Mouse (Mus musculus): Measurements from ENCODE around the gene Clcn6.
"Not testable (repeated sequence)": the region's sequence is repeated elsewhere in the genome, so short reads cannot be mapped to it uniquely, and the experiment has no call there.

The Clcn6 gene

DNA sequence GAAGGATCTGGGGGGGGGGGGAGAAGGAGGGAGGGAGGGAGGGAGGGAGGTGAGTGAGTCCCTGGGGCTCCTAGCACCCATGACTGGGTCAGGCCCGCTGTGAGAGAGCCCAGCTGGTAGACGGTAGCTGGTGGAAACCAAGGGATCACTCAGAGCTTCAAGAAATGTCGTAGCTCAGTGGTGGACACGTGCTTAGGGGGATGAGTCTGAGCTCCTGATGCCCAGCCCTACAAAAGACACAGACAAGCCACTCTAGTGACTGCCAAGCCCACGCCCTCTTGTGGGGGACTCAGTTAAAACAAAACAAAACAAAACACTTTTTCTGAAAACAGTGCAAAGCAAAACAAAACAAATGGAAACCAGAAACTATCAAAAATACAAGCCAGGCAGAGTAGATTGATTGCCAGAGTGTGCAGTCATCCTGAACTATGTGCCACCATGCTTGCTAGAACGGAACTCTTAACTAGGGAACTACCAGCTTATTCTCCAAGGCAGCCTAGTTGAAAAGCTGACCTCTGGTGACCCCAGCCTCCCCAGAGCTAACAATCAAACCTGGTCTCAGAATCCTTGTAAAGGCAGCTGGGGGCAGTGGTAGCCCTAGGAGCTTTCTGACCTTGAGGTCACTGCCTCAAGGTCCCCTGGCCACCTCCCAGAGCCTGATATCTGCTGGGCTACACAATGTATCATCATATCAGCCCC, 27.2 kb upstream of the Clcn6 start:
- DNase-seq, result no peak

DNA sequence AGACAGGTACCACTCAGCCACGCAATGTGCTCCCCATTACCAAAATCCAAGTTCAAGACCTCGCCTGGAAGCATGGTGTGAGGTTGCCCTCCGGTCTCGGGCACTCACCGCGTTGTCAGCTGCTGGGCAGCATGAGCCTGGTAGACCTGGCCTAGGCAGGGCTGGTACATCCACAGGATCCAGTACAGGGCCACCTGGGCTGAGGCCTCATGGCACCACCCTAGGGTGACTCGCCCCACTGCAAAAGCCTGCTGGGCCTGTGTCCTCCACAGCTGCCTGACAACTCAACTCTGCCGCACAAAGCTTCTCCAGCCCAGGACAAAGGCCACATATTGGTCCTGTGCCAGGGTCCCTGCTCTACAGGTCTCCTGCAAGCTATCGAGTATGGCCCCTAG, 22.5 kb upstream of the Clcn6 start:
- DNase-seq, result no peak

DNA sequence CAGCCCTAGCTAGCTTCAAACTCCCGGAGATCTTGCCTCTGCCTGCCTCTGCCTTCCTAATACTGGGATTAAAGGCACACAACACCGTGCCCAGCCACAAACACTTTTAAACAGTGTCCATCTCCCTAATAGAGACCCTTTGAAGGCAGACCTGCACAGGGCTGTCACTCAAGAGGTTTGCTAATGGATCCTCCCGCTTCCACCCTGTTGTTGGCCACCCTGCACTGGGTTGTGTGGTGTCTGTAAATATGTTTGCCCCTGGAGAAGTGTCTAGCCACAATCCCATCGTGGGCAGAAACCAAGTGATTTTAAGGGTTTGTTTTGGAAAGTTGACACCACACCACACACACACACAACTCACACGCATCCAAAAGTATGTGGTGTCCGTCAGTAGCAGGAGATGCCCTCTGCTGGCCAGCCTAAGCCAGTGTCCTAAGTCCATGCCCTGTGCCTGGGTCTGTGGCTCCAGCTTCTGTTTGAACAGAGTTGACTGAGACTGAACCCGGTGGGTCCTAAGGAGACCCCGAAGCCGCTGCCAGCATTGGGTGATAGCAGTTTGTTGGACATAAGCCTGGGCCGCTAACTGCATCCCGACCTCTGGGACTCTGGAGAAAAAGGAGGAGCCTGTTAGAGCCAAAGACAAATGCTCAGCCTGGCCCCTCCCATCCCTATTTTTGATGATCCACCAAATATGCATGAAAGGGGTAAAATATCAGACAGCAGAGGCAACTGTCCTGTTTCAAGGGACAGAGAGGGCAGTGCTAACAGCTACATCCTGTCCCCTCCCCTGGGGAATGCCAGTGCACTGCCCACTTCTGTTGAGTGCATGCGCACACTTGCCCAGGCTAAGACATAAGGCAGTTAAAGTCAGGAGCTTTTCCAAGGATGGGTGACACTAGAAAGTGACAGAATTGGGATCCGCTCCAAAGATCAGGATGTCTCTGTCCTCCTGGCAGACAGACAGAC, 21.8 kb upstream of the Clcn6 start:
- peak; percentile 60 for DNase-seq

DNA sequence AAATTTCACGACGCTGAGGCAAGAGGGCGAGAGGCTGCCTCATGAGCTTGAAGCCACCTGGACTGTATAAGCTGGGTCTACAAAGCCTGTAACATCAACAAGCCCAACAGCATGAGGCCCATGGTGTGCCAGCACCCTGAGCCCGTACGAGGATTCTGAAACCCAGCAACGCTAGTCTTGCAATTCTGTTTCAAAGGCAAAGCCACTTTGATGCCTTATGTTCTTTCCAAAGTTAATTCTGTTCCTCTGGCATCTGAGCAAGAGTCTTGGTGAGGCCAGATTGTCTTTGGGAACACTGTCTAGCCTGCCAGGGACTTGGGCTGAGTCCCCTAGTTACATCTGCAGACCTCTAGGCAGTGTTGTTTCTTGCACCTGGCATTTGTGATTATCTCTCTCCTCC, 20.4 kb upstream of the Clcn6 start:
- no peak for DNase-seq

DNA sequence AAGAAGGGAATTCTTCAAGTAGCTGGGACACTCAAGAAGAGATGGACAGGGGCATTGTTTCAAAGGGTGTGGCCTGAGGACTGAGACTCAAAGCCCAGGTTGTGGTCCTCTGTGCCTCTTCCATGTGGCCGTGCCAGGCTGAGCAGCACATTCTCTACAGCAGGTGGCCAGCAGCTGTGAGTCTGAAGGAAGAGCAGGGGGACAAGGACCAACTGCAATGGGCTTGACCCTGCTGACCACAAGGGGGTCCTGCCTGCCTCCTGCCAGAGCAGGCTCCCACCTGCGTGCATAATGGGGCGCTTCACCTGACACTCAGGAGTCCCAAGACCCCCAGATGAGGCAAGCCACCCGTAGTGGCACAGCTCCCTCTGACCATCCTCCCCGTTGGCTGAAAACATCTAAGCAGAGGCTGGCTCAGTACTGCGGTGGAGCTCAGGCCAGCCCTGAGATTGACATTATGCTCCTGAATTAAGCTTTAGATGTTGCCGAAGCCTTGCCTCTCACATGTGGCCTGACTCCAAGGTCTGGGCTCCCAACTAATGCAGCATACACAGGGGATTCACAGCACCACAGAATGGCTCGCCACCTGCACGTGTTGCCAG, 19.7 kb upstream of the Clcn6 start:
- DNase-seq, result no peak

DNA sequence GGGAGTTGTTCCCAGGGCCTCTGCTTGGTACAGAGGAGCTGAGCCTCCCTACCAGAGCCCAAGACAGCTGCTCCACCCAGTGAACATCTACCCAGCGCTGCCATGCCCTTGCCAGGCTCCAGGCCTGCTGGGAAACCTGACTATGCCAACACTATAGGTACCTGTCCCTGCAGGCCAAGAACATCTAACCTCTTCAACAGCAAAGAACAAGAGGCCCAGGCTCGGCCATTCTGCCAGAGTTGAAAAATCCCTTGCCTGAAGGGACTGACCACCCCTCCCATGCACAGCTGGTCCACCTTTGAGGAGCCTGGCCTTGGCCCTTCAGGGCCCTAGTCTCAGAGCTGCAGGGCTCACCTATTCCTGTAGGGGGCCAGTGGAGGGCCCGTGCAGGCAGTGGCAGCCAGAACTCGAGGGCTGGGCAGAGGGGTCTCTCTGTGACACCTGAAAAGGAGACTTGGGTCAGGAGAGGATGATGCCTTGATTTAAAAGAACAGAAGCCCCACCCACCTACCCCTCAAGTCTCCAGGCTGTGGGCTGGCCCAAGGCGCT, 19.1 kb upstream of the Clcn6 start:
- DNase-seq, result no peak

DNA sequence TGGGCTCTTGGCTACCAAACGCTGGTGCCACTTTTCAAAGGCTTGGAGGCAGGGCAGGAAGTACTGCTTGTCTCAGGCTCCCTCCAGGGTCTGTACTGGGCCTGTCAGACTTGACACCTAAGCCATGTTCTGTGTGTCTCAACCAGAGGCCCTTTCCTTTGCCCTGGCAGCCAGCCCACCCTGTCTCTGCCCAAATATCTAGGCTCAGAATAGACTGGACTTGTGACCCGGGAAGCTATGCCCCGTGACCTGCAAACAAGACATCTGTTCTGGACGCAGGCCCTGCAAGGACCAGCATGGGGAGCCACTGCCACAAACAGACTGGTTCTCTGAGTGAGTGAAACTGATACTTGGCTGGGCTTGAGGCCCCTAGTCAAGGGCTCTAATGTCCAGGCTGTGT, 18.2 kb upstream of the Clcn6 start:
- DNase-seq, result peak; percentile 11

DNA sequence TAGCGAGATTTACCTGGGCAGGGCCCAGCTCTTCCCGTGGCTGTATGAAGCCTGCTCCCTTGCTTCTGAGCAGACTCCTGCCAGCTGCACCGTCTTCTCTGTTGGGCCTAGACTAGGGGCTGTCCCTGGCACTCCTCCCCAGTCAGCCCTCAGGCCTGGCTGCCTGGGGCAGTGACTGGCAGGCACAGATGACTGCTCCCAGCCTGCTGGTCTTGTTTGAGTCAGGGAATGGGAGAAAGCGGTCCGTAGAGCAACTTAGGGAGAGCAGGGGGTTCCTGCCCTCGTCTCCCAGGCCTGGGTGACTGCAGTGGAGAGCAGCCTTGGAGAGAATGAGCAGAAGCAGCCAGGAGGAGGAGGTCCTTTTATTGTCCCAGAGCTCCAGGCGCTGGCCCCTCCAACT, 17.6 kb upstream of the Clcn6 start:
- no peak for DNase-seq

DNA sequence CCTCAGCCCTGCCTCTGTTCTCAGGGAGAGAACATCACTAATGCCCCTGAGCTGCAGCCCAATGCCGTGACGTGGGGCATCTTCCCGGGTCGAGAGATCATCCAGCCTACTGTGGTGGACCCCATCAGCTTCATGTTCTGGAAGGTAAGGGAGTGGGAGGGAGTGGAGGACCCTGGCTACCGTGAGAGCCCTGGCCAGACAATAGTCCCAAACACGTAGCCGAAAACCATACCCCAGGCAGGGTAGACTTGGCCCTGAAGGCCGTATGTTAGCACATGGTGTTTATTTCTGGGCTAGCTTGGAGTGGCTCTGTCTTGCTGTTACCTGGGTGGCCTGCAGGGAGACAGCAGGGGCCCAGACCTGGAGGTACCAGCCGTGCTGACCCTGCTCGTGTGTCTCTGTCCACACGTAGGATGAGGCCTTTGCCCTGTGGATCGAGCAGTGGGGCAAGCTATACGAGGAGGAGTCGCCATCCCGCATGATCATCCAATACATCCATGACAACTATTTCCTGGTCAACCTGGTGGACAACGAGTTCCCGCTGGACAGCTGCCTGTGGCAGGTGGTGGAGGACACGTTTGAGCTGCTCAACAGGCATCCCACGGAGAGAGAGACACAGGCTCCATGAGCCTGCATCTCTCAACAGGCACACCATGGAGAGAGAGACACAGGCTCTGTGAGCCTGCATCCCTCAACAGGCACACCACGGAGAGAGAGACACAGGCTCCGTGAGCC, 16.5 kb upstream of the Clcn6 start:
- no peak for DNase-seq

DNA sequence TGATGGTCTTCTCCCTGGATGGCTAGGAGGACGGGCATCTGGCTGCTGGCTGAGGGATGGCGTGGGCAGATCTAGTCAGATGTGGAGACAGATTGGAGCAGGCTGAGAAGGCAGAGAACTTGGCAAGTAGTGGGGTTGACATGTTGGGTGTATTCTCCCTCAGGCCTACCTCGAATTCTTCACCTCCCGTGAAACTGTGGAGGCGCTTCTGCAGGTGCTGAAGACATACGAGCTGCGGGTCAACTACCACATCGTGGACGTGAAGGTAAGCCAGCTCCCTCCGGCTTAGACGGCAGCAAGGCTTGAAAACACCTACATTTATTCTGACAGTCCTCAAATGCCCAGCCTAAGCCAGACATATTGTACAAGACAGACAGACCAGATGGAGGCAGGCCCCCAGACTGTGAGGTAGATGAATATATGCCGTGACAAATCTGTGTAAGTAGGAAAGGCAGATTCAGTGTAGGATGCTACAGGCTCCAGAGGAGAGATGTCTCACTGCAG, 14.8 kb upstream of the Clcn6 start:
- DNase-seq, result no peak

DNA sequence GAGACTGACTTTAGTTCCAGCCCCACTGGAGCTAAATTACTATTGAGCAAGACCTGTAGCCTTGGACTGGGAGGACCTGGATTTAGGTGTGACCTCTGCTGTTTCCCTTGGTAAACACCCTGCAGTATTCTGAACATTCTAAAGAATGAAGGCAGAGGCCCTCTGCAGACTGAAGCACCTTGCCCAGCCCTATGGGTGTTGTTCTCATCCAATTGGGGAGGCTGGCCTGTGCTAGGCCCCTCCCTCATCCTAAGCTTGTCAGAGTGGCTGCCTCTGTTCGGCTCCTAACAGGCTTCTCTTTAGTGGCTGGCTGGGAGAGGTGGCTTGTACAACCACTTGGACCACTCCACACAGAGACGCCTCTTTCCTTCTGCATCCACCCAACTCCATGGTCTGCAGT, 14.4 kb upstream of the Clcn6 start:
- DNase-seq, result no peak

DNA sequence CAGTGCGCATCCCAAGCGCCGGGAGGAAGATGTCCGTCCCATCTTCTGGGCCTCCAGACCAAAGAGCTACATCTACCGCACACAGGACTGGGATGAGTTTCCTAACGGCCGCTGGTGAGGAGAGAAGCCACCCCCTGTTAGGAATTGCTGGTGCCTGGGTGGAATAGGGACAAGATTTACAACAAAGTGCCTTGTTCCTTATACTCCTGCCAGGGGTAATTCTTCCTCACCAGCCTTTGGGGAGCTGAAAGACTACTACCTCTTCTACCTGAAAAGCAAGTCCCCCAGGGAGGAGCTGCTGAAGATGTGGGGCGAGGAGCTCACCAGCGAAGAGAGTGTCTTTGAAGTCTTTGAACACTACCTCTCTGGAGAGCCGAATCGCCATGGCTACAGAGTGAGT, 13.3 kb upstream of the Clcn6 start:
- DNase-seq, result no peak

DNA sequence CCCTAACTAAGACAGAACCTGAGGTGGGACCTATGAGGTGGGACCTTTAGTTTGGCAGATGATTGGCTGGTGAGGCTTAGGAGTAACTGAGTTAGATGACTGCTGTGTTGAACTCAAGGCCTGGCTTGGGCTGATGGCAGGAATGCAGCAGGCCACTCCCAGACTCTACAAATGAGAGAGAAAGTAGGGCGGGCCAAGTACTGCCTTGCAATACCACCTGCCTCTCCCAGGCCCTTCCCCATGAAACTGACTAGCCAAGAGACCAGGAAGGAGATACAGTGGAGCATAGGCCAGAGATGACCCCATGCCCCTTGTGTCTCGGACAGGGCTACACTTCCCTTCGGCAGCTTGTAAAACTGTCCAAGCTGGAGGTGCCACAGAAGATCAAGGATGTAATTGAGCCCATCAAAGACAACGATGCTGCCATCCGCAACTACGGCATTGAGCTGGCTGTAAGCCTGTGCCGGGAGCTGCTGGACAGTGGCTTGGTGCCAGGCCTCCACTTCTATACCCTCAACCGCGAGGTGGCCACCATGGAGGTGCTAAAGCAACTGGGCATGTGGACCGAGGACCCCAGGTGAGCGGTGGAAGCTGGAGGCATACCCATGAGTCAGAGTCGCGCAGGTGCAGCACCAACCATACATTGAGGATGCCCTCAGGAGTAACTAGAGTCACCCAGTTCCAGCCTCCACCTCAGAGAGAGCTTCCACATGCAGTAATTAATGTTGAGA, 12.6 kb upstream of the Clcn6 start:
- no peak for DNase-seq

DNA sequence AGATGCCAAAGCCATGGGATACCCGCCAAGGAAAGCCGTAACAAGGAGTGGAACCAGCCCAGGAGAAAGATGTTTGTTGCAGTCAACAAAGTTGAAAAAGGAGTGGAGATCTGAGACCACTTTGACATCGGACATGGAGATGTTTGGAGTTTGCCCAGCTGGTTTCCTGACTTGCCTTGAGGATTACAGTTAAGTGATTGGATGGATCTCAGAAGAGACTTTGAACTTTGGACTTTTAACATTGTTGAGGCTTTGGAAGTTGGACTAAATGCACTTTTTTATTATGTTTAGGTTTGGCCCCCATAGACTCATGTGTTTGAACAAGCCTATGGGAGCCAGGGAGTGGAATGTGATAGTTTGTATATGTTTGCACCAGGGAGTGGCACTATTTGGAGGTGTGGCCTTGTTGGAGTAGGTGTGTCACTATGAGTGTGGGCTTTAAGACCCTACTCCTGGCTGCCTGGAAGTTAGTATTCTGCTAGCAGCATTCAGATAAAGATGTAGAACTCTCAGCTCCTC, 11.8 kb upstream of the Clcn6 start:
- not testable (repeated sequence) for DNase-seq

DNA sequence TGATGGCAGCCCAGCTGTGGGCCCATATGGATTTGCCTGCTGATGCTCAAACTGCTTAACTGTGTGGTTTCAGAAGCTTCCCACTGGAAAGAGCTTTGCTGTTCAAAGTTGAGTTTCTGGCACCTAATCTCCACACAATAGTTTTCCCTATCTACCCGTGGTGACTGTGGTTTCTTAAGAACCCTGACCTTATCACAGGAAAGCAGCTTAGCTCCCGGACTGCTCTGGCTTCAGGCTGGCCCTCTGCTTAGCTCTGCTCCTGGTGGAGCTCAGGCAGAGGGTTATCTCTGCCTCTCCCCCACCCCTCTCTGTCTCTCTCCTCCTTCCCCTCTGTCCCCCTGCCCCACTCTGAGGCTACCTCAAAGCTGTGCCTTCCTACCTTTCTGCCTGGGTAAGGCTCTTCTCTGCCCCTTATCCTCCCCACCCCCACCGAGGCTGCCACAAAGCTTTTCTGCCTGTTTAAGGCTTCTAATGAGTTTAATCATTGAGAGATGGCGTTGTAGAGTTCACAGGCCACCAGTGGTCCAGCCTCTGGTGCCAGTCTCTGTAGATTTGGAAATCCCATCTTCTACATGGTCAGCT, 7.9 kb upstream of the Clcn6 start:
- DNase-seq, result no peak

DNA sequence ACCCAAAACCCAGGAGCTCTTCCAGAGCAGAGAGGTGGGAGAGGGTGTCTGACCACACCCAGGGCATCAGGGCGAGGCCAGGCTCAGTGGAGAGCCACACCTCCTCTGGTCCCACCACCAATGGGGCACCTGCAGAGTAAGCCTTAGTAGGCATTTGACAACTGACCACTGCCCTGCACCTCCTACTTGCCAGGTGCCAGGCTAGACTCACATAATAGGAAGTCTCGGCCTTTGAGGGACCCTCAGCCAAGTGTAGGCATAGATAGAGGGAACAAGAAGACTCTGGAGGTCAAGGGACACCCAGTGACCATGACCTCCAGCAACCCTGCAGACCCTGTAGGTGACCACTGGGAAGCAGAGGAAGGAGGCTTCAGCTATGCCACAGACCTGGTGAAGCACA, 5.5 kb upstream of the Clcn6 start:
- DNase-seq, result no peak

DNA sequence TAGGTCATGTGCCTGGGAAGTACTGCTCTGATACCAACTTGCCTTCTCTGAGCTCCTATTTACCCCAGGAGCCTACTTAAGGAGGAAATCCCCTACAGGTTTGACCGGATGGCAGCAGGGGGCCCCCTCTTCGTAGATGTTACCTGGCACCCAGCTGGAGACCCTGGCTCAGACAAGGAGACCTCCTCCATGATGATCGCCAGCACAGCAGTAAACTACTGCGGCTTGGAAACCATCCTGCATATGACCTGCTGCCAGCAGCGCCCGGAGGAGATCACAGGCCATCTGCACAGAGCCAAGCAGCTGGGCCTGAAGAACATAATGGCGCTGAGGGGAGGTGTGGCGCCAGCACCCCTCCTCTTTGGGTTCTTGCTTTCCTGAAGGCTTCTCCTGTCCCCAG, 4.7 kb upstream of the Clcn6 start:
- not testable (repeated sequence) for DNase-seq

DNA sequence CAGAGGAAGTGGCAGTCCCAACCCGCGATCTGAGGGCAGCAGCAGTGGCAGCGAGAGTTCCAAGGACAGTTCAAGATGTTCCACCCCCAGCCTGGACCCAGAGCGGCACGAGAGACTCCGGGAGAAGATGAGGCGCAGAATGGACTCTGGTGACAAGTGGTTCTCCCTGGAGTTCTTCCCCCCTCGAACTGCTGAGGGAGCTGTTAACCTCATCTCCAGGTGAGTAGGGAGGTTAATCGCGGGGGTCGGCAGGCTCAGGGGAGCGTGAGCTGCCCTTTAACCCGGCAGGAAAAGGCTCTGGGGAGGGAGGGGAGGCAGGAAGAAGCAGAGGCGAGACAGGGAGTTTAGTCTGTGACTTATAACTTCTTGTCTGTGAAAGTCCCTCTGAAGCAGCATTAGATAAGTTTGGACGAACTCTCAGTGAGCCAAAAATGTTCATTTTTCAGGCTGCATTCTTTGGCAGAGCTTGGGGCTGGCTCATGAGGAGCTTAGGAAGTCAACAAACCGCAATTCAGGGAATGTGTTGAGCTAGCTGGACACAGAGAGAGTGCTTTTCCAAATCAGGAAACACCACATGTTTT, 3.1 kb upstream of the Clcn6 start:
- DNase-seq, result peak; percentile 32

DNA sequence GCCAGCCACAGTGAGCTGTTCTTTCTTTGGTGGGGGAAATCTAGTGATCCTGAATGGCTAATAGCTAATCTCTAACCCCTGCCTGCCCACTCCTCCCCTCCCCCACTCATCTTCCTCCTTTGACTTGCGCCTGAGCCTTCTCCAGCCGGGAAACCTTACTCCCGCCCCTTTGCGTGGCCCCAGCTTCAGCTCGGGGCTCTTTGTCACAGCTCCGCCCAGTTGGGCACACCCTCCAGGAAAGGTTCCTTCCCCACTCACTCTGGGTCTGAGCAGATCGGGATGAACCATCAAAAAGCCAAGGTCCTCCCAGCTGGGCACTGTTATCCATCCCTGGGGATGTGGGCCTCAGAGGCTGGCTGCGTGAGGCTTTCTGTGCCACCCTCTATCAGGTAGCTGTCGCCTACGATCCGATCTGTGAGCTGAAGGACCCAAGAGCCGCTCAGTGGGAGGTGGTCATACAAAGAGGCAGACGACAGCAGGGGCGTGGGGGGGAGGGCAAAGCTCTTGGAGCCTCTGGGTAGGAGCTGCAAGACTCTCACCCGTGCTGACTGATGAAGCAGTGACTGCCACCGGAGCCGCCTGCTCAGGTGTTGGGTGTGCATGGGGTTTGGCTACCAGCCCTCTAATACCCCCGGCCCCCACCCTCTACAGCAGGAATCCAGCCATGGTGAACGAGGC, 2.5 kb upstream of the Clcn6 start:
- peak; percentile 82 for DNase-seq

All from lung, postnatal 14 days (tissue).